Mouse (Mus musculus): ENCODE results near the gene Hyal6. TPM values are rescaled to one million over a fixed set of nuclear protein-coding genes. Genes with fewer than 3 reads are reported as not detected.

Gene Hyal6
- not detected for total RNA-seq (2023)

GRCm38 (mm10) chr6:24732945-24733344 is at the start of gene Hyal6:
TSS of gene Hyal6 (plus strand) at chr6:24733245.

GRCm38 (mm10) chr6:24748029-24748428 is 15.0 kb downstream of the Hyal6 start, which contains the start of gene Hyal4:
TSS of gene Hyal4 (plus strand) at chr6:24748329.

GRCm38 (mm10) chr6:24790888-24791287 is 57.8 kb downstream of the Hyal6 start, which contains the start of gene Spam1:
TSS of gene Spam1 (plus strand) at chr6:24791188.

Other genes starting within 250 kb of the Hyal6 start
- gene Iqub, start 218.2 kb upstream of the Hyal6 start, total RNA-seq (2023), result not detected
- 62.6 TPM for gene Ndufa5, start 205.2 kb upstream of the Hyal6 start, total RNA-seq (2023)
- gene Asb15, start 205.1 kb upstream of the Hyal6 start, total RNA-seq (2023), result not detected
- gene Lmod2, start 135.5 kb upstream of the Hyal6 start, total RNA-seq (2023), result not detected
- 51.8 TPM for gene Wasl, start 68.2 kb upstream of the Hyal6 start, total RNA-seq (2023)
- not detected for gene Hyal4, start 15.1 kb downstream of the Hyal6 start, total RNA-seq (2023)
- gene Spam1, start 57.9 kb downstream of the Hyal6 start, total RNA-seq (2023), result not detected
- not detected for gene Hyal5, start 124.8 kb downstream of the Hyal6 start, total RNA-seq (2023)
- not detected for gene Tmem229a, start 223.1 kb downstream of the Hyal6 start, total RNA-seq (2023)